Mouse (Mus musculus) colon, adult 2 months (tissue): ENCODE measurements around the gene Mcm10. TPM values are rescaled to one million over a fixed set of nuclear protein-coding genes. Genes with fewer than 3 reads are reported as not detected.

ENCODE experiments used
- polyA plus RNA-seq: library from polyadenylated mRNA; depleted of rRNA; stranded (reverse); fragments of >200 nt; gene quantifications from 2 replicates; pipeline ENCODE4 v1.2.3, GENCODE M21; 2012; rRNA removed

The Mcm10 gene
- polyA plus RNA-seq = 3.2 and 4.8 TPM in 2 replicates

DNA sequence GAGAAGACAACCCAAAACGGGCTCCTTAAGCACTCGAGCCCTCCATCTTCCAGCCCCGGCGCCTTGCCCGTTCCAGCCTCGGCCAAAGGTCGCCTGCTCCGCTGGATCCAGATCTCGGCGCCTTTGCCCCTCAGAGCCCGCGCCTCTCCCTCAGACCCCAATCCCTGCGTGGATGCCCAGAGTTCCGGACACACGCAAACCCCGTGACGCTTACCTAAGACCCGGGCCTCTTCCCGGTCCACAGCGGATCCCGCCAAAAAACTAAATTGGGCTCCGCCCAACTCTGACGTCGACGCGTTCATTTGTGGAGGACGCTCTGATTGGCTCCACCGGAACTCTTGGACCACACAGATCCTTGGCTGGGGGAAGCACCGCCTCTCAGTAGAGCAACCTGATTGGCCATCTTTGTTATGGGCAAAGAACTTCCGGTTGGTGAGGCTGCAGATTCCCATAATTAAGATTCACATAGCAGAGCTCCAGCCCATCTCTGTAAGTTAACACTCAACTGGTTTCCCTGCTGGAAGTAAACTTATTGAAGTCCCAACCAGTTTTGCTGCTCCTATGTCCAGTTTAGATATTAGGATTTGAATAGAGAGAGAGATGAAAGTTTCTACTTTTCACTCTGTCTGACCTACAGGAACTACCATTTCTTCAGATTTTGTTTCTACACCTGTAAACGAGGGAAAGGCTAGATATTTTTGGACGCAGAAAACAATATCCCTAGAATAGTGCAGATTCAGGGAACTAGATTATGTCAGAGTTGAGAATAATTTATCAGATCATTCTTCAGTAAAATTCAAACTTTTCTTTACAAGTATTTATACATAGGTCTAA, at the start of gene Mcm10:
Mcm10 (minus strand) TSS at position 301 of the 834 bp plus-strand sequence.

DNA sequence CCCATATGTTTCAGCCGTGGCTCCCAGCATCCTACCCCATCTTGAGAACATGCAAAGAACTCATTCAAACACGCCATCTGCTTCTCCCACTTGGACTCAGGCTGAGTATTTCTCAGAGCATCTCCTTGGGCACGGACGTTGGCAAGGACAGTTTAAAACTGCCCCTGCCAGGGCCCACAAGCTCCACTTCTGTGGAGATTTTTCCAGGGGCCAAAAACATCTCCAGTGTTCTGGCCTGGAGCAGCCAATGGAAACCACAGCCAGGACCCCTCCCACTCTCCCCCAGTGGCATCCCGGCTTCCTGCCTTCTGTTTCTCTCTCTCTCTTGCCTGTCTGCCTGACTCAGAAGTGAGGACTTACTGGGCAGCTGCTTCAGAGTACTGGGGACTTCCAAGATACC, 36.8 kb downstream of the Mcm10 start, which contains the start of gene Ucma:
Ucma (plus strand) TSS at position 316 of the 400 bp plus-strand sequence.

Other genes starting within 250 kb of the Mcm10 start
- gene Sephs1, start 131.2 kb downstream of the Mcm10 start, polyA plus RNA-seq = 10.8 and 11.3 TPM in 2 replicates
- gene Phyh, start 93.8 kb downstream of the Mcm10 start, polyA plus RNA-seq = 61.0 and 65.1 TPM in 2 replicates
- not detected in 2 replicates for gene Ucma, start 36.7 kb downstream of the Mcm10 start, polyA plus RNA-seq
- gene Optn, start 51.3 kb upstream of the Mcm10 start, polyA plus RNA-seq = 7.3 and 7.9 TPM in 2 replicates
- gene Ccdc3, start 125.0 kb upstream of the Mcm10 start, polyA plus RNA-seq = 25.4 and 25.8 TPM in 2 replicates